16 mouse cellular contexts compared by ENCODE assay signal in the genomic region with DNA sequence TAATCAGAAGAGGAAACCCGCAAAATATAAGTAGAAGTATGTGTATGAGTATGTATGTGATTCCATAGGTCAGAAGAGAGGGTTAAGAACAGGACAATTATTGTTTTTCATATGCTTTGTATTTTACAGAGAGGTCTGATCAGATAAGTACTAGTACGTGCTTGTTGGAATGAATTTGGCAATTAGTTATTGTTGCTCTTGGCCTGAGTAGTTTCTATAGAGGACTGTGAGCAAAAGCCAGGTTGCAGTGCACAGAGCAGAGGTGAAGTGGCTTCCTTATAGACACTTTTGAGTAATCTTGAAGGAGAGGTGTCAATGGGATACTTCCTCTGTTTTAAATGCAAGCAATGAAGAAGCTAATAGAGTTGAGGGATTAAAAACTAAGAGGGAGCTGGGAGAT.
"Had no signal": no experiment of that assay in that cellular context is flagged by ENCODE, and none has a peak within 500 bp of the region (broad histone marks: within the 10 kb centered on the region; RNA-seq: fewer than 3 reads in every experiment).

No protein-coding gene starts in this region.

- H3K4me2 ChIP-seq: neural tube, embryonic 12.5 days; neural tube, embryonic 13.5 days; neural tube, embryonic 15.5 days; stomach, embryonic 15.5 days had no signal

- H3K36me3 ChIP-seq: neural tube, embryonic 12.5 days; neural tube, embryonic 13.5 days; neural tube, embryonic 15.5 days; stomach, embryonic 15.5 days had no signal

- H3K27ac ChIP-seq: neural tube, embryonic 12.5 days; neural tube, embryonic 13.5 days; neural tube, embryonic 15.5 days; stomach, embryonic 15.5 days; stomach, postnatal 0 days had no signal

- DNase-seq: retina, postnatal 1 day; right cerebral cortex, adult 18-20 months; right cerebral cortex, postnatal 14 days; right cerebral cortex, postnatal 25 days; right cerebral cortex, postnatal 4 days; spleen, adult 18-20 months; thymus, adult 18-20 months; thymus, adult 2 months; thymus, postnatal 14 days; thymus, postnatal 25 days; thymus, postnatal 36 days had no signal

- H3K9me3 ChIP-seq: neural tube, embryonic 12.5 days; neural tube, embryonic 13.5 days; neural tube, embryonic 15.5 days; stomach, embryonic 15.5 days had no signal

- H3K4me1 ChIP-seq: neural tube, embryonic 12.5 days; neural tube, embryonic 13.5 days; neural tube, embryonic 15.5 days; stomach, embryonic 15.5 days had no signal

- H3K9ac ChIP-seq: neural tube, embryonic 12.5 days; neural tube, embryonic 13.5 days; neural tube, embryonic 15.5 days; stomach, embryonic 15.5 days had no signal

- H3K4me3 ChIP-seq: neural tube, embryonic 12.5 days; neural tube, embryonic 13.5 days; neural tube, embryonic 15.5 days; stomach, embryonic 15.5 days had no signal

- H3K27me3 ChIP-seq: neural tube, embryonic 12.5 days; neural tube, embryonic 13.5 days; neural tube, embryonic 15.5 days; stomach, embryonic 15.5 days had no signal
